Mouse (Mus musculus) ES-Bruce4 (cell line): ENCODE data around the gene Mmab.

Experiments
- CTCF ChIP-seq: IDR thresholded peaks from one replicate; pipeline ENCODE4 v1.8.1; 2011; ENCODE audit warnings: low read depth, low read length
- EP300 ChIP-seq: IDR thresholded peaks from 2 replicates; pipeline ENCODE4 v1.6.1; 2011; ENCODE audit warnings: low read depth, low read length; ENCODE audit not compliant: insufficient read depth

- no peak for TF ChIP-seq CTCF
- no peak for TF ChIP-seq EP300
Measured at GRCm38 (mm10) chr5:114456287-114456686, 12.4 kb upstream of the Mmab start.
